Comparison of ENCODE assay signal across 21 mouse cellular contexts in the genomic region with DNA sequence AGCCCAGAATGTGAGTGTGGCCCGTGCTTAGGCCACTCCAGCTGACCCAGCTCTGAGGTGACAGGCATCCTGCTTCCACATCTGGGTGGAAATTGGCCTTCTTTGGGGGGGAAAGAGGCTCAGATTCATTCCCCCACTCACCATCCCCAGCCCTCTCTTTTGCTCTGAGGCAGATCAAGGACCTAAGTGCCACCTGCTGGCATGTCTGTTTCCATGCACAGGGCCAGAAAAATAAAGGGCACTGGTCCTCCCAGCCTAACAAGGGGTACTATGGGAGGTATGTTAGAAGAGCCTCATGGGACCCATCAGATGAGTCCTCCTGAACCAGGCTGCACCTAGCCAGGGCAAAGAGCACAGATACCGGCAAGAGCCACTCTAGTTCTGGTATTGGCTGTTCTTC. TPM values are rescaled to one million over a fixed set of nuclear protein-coding genes. Genes with fewer than 3 reads are reported as not detected.
DNase-seq lines count a peak whose midpoint lies in the region; ATAC-seq and TF ChIP-seq lines count a peak whose summit lies in the region.
"Had no signal": no experiment of that assay in that cellular context is flagged by ENCODE, and none has a peak within 500 bp of the region (broad histone marks: within the 10 kb centered on the region; RNA-seq: fewer than 3 reads in every experiment).

No protein-coding gene starts in this region.

- no peak for TF ChIP-seq POLR2A in kidney, adult 2 months (IDR thresholded peaks at IDR 0.05; ENCODE audit: low read depth, low read length)
- TF ChIP-seq POLR2A in CH12.LX (IDR thresholded peaks at IDR 0.05; ENCODE audit: low read depth, low read length), result no peak

- no peaks in the 10 kb centered on the region for H3K27me3 ChIP-seq in kidney, adult 2 months (replicated peaks; ENCODE audit: control insufficient read depth, insufficient read depth, low read length)
- no peaks in the 10 kb centered on the region for H3K27me3 ChIP-seq in kidney, embryonic 16.5 days (ENCODE audit: insufficient read depth, low read length)
- no peaks in the 10 kb centered on the region for H3K27me3 ChIP-seq in lung, postnatal 0 days (replicated peaks; ENCODE audit: insufficient read depth, low read length)
- H3K27me3 ChIP-seq in CH12.LX (replicated peaks), result peaks cover 33% of the 10 kb centered on the region
- H3K27me3 ChIP-seq: embryonic facial prominence, embryonic 15.5 days; hindbrain, embryonic 13.5 days; limb, embryonic 13.5 days; lung, embryonic 15.5 days; neural tube, embryonic 12.5 days had no signal

- ATAC-seq in kidney, embryonic 16.5 days (ENCODE audit: low FRiP score, low TSS enrichment), result no peak
- no peak for ATAC-seq in lung, postnatal 0 days
- ATAC-seq in cerebellum, adult (ENCODE audit: insufficient number of reproducible peaks, low FRiP score, low TSS enrichment), result no peak

- no peaks in the 10 kb centered on the region for H3K36me3 ChIP-seq in kidney, adult 2 months (ENCODE audit: control insufficient read depth, insufficient read depth, low read length)
- H3K36me3 ChIP-seq in kidney, embryonic 16.5 days (ENCODE audit: insufficient read depth, low read length), result no peaks in the 10 kb centered on the region
- no peaks in the 10 kb centered on the region for H3K36me3 ChIP-seq in lung, postnatal 0 days (ENCODE audit: insufficient read depth, low read length)
- H3K36me3 ChIP-seq in CH12.LX (replicated peaks in 1 of 2; ENCODE audit: control insufficient read depth in 1 of 2, insufficient read depth in 1 of 2, low read length in 1 of 2), result no peaks in the 10 kb centered on the region
- H3K36me3 ChIP-seq: embryonic facial prominence, embryonic 15.5 days; heart, embryonic 10.5 days; hindbrain, embryonic 13.5 days; limb, embryonic 13.5 days; lung, embryonic 15.5 days; neural tube, embryonic 12.5 days had no signal

- TF ChIP-seq CTCF in kidney, adult 2 months (conservative IDR thresholded peaks at IDR 0.05; ENCODE audit: insufficient read depth, insufficient read length, low read depth, low read length), result peak; percentile 46
- peak; percentile 53 for TF ChIP-seq CTCF in lung, postnatal 0 days (IDR thresholded peaks at IDR 0.05)
- peak in 1 of 2 experiments; percentile 58; a peak in 2 of 4 replicates for TF ChIP-seq CTCF in CH12.LX (conservative IDR thresholded peaks at IDR 0.05 in 1 of 2, IDR thresholded peaks at IDR 0.05 in 1 of 2; ENCODE audit: low read depth in 2 of 2, low read length in 2 of 2)

- DNase-seq in kidney, adult 2 months, result no peak
- no peak for DNase-seq in lung, postnatal 0 days (ENCODE audit: low spot score)
- DNase-seq in lung, postnatal 14 days, result no peak
- no peak for DNase-seq in CH12.LX (ENCODE audit: extremely low read depth)
- peak; percentile 14 for DNase-seq in induced T-regulatory cell, adult 2 months (ENCODE audit: low read depth)
- no peak for DNase-seq in left cerebral cortex, adult 9 months (ENCODE audit: low spot score in 2 of 2)
- DNase-seq: adrenal gland, postnatal 10 days; cerebellum, adult 11-12 months; cerebellum, postnatal 25 days; heart, postnatal 10 days; layer of hippocampus, adult 9-11 months; right cerebral cortex, postnatal 4 days; thymus, postnatal 4 days had no signal

- H3K4me1 ChIP-seq in kidney, adult 2 months (ENCODE audit: control insufficient read depth, insufficient read depth, low read length), result peaks cover under 1% of the 10 kb centered on the region; the same call in 1 of the 2 replicates
- peaks cover 6% of the 10 kb centered on the region for H3K4me1 ChIP-seq in kidney, embryonic 16.5 days (ENCODE audit: insufficient read depth, low read length)
- no peaks in the 10 kb centered on the region; the same call in 1 of the 2 replicates for H3K4me1 ChIP-seq in lung, postnatal 0 days (ENCODE audit: insufficient read depth, low read depth, low read length)
- H3K4me1 ChIP-seq in CH12.LX (ENCODE audit: control insufficient read depth in 1 of 2, insufficient read depth in 2 of 2), result no peaks in the 10 kb centered on the region
- H3K4me1 ChIP-seq: limb, embryonic 13.5 days; neural tube, embryonic 12.5 days had no signal

- H3K27ac ChIP-seq in kidney, adult 2 months (ENCODE audit: insufficient read depth, low read depth, low read length), result no peak overlapping the region
- H3K27ac ChIP-seq in kidney, embryonic 16.5 days (ENCODE audit: low read length), result no peak overlapping the region
- H3K27ac ChIP-seq in lung, postnatal 0 days (ENCODE audit: low read length), result no peak overlapping the region
- H3K27ac ChIP-seq in CH12.LX (ENCODE audit: insufficient read depth, low read depth), result no peak overlapping the region
- H3K27ac ChIP-seq: embryonic facial prominence, embryonic 15.5 days; heart, embryonic 10.5 days; hindbrain, embryonic 13.5 days; limb, embryonic 13.5 days; lung, embryonic 15.5 days; neural tube, embryonic 12.5 days had no signal

- no peak overlapping the region for H3K9ac ChIP-seq in kidney, embryonic 16.5 days (replicated peaks; ENCODE audit: low read length)
- H3K9ac ChIP-seq in lung, postnatal 0 days (replicated peaks; ENCODE audit: low read depth), result no peak overlapping the region
- no peak overlapping the region for H3K9ac ChIP-seq in CH12.LX (ENCODE audit: insufficient read depth, low read depth)
- H3K9ac ChIP-seq: embryonic facial prominence, embryonic 15.5 days; hindbrain, embryonic 13.5 days; limb, embryonic 13.5 days; lung, embryonic 15.5 days; neural tube, embryonic 12.5 days had no signal

- H3K4me2 ChIP-seq in kidney, embryonic 16.5 days (replicated peaks; ENCODE audit: low read depth, low read length), result no peak overlapping the region
- no peak overlapping the region for H3K4me2 ChIP-seq in lung, postnatal 0 days (replicated peaks; ENCODE audit: low read depth, low read length)
- no peak overlapping the region for H3K4me2 ChIP-seq in CH12.LX (ENCODE audit: insufficient read depth, low read depth, poor library complexity, severe bottlenecking)
- H3K4me2 ChIP-seq: embryonic facial prominence, embryonic 15.5 days; hindbrain, embryonic 13.5 days; limb, embryonic 13.5 days; lung, embryonic 15.5 days; neural tube, embryonic 12.5 days had no signal

- 0 out of 2 replicates have a peak, but pooled peaks cover 8% of the 10 kb centered on the region for H3K9me3 ChIP-seq in kidney, embryonic 16.5 days (ENCODE audit: low read length)
- no peaks in the 10 kb centered on the region for H3K9me3 ChIP-seq in lung, postnatal 0 days (ENCODE audit: low read length)
- no peaks in the 10 kb centered on the region for H3K9me3 ChIP-seq in CH12.LX (replicated peaks; ENCODE audit: low read length)
- H3K9me3 ChIP-seq: embryonic facial prominence, embryonic 15.5 days; heart, embryonic 10.5 days; hindbrain, embryonic 13.5 days; limb, embryonic 13.5 days; lung, embryonic 15.5 days; neural tube, embryonic 12.5 days had no signal

- in situ Hi-C loops in CH12.LX (cut with MboI; ENCODE audit: low pct_ligation_motif_present, low pct_unique_long_range_greater_than_20kb, low sequenced_read_pairs), result loop anchor here (10.0 kb wide), 1 partner anchor 151 kb away; no protein-coding TSS in a partner anchor

- peak; percentile 21 for TF ChIP-seq RAD21 in CH12.LX (IDR thresholded peaks at IDR 0.05; ENCODE audit: low read depth, low read length)

- no peak for TF ChIP-seq EP300 in lung, postnatal 0 days (IDR thresholded peaks at IDR 0.05)
- no peak for TF ChIP-seq EP300 in CH12.LX (IDR thresholded peaks at IDR 0.05; ENCODE audit: low read length)

- dilution Hi-C loops in CH12.LX (cut with MboI; ENCODE audit: extremely low pct_ligation_motif_present, extremely low pct_unique_long_range_greater_than_20kb, low sequenced_read_pairs), result no loop called here

- 73% methylated on average over 2 of the region's 2 CpGs for WGBS in kidney, adult 2 months
- WGBS in kidney, embryonic 16.5 days, result 83% methylated on average over 2 of the region's 2 CpGs
- WGBS in lung, postnatal 0 days, result 78% methylated on average over 2 of the region's 2 CpGs

- no peak overlapping the region for H3K4me3 ChIP-seq in kidney, adult 2 months (ENCODE audit: insufficient read depth, low read depth, low read length)
- H3K4me3 ChIP-seq in kidney, embryonic 16.5 days (ENCODE audit: low read length), result no peak overlapping the region
- no peak overlapping the region for H3K4me3 ChIP-seq in lung, postnatal 0 days (ENCODE audit: low read depth, low read length)
- no peak overlapping the region for H3K4me3 ChIP-seq in CH12.LX (replicated peaks in 1 of 3; ENCODE audit: low read depth in 2 of 3, low read length in 2 of 3, poor library complexity in 1 of 3)
- H3K4me3 ChIP-seq: embryonic facial prominence, embryonic 15.5 days; heart, embryonic 10.5 days; hindbrain, embryonic 13.5 days; limb, embryonic 13.5 days; lung, embryonic 15.5 days; neural tube, embryonic 12.5 days had no signal

- no peaks in the 10 kb centered on the region for H3K79me2 ChIP-seq in CH12.LX (replicated peaks; ENCODE audit: control insufficient read depth, extremely low read depth, insufficient read depth, poor library complexity, severe bottlenecking)

RNA-seq across cellular contexts. Expression of gene Tmem214, which starts 11.7 kb away (rescaled TPM):
- 81.3 and 92.5 TPM in 2 replicates for polyA plus RNA-seq in kidney, adult 2 months (2012; rRNA removed)
- polyA plus RNA-seq in kidney, embryonic 16.5 days (2015; fragmentation: Nextera tagmentation; extraction: Ambion mirVana), result 96.8 and 98.3 TPM in 2 replicates
- polyA plus RNA-seq in lung, postnatal 0 days (2015; fragmentation: Nextera tagmentation; extraction: Ambion mirVana), result 58.2 and 63.8 TPM in 2 replicates
- 31.9 and 36.7 TPM in 2 replicates for total RNA-seq in CH12.LX (2012; rRNA removed)
- total RNA-seq in CH12.LX (2014; rRNA removed), result 25.2 and 28.3 TPM in 2 replicates
- polyA plus RNA-seq in CH12.LX (2012; ENCODE audit: insufficient read length, low read depth), result 28.0 and 35.3 TPM in 2 replicates

RNA-seq across cellular contexts. Expression of gene Agbl5, which starts 32.4 kb away (rescaled TPM):
- 22.6 and 24.1 TPM in 2 replicates for polyA plus RNA-seq in kidney, adult 2 months (2012; rRNA removed)
- 23.9 and 27.1 TPM in 2 replicates for polyA plus RNA-seq in kidney, embryonic 16.5 days (2015; fragmentation: Nextera tagmentation; extraction: Ambion mirVana)
- polyA plus RNA-seq in lung, postnatal 0 days (2015; fragmentation: Nextera tagmentation; extraction: Ambion mirVana), result 9.9 and 10.2 TPM in 2 replicates
- total RNA-seq in CH12.LX (2012; rRNA removed), result 8.0 and 9.3 TPM in 2 replicates
- 3.5 and 4.1 TPM in 2 replicates for total RNA-seq in CH12.LX (2014; rRNA removed)
- polyA plus RNA-seq in CH12.LX (2012; ENCODE audit: insufficient read length, low read depth), result 8.4 and 11.6 TPM in 2 replicates

RNA-seq across cellular contexts. Expression of gene Mapre3, which starts 41.7 kb away (rescaled TPM):
- polyA plus RNA-seq in kidney, adult 2 months (2012; rRNA removed), result 44.3 and 45.3 TPM in 2 replicates
- polyA plus RNA-seq in kidney, embryonic 16.5 days (2015; fragmentation: Nextera tagmentation; extraction: Ambion mirVana), result 22.1 and 22.7 TPM in 2 replicates
- 23.2 and 27.2 TPM in 2 replicates for polyA plus RNA-seq in lung, postnatal 0 days (2015; fragmentation: Nextera tagmentation; extraction: Ambion mirVana)
- total RNA-seq in CH12.LX (2012; rRNA removed) (1.3 and 1.6 TPM in 2 replicates), CH12.LX (2014; rRNA removed) (0.28 and 0.30 TPM in 2 replicates)
- 1.5 and 2.3 TPM in 2 replicates for polyA plus RNA-seq in CH12.LX (2012; ENCODE audit: insufficient read length, low read depth)

RNA-seq across cellular contexts. Expression of gene Ost4, which starts 51.5 kb away (rescaled TPM):
- 377 and 422 TPM in 2 replicates for polyA plus RNA-seq in kidney, adult 2 months (2012; rRNA removed)
- polyA plus RNA-seq in kidney, embryonic 16.5 days (2015; fragmentation: Nextera tagmentation; extraction: Ambion mirVana), result 457 and 467 TPM in 2 replicates
- 340 and 365 TPM in 2 replicates for polyA plus RNA-seq in lung, postnatal 0 days (2015; fragmentation: Nextera tagmentation; extraction: Ambion mirVana)
- total RNA-seq in CH12.LX (2012; rRNA removed), result 181 and 244 TPM in 2 replicates
- 221 and 263 TPM in 2 replicates for total RNA-seq in CH12.LX (2014; rRNA removed)
- 312 and 330 TPM in 2 replicates for polyA plus RNA-seq in CH12.LX (2012; ENCODE audit: insufficient read length, low read depth)

RNA-seq across cellular contexts. Expression of gene Emilin1, which starts 57.1 kb away (rescaled TPM):
- polyA plus RNA-seq in kidney, adult 2 months (2012; rRNA removed), result 55.6 and 63.8 TPM in 2 replicates
- 335 and 366 TPM in 2 replicates for polyA plus RNA-seq in kidney, embryonic 16.5 days (2015; fragmentation: Nextera tagmentation; extraction: Ambion mirVana)
- polyA plus RNA-seq in lung, postnatal 0 days (2015; fragmentation: Nextera tagmentation; extraction: Ambion mirVana), result 121 and 135 TPM in 2 replicates
- 0.34 TPM in 2 replicates for total RNA-seq in CH12.LX (2012; rRNA removed)
- 0.05 and 0.11 TPM in 2 replicates for total RNA-seq in CH12.LX (2014; rRNA removed)
- 0.33 and 0.63 TPM in 2 replicates for polyA plus RNA-seq in CH12.LX (2012; ENCODE audit: insufficient read length, low read depth)
